Mouse (Mus musculus) hindbrain, embryonic 14.5 days (tissue): Measurements from ENCODE around the gene Pafah1b3. TPM values are rescaled to one million over a fixed set of nuclear protein-coding genes. Genes with fewer than 3 reads are reported as not detected.

ENCODE experiments used
- ATAC-seq: fragments of 200-750 bp; cut with Nextera tagmentation; 2 replicates; pipeline ENCODE4 v1.8.0; 2017; ENCODE audit warnings: moderate number of reproducible peaks, mild to moderate bottlenecking, moderate TSS enrichment, moderate library complexity; ENCODE audit not compliant: low FRiP score
- DNase-seq: peaks from one replicate; pipeline ENCODE4 v3.0.0-alpha.2; 2015; ENCODE audit warnings: low spot score
- H3K27ac ChIP-seq: fragments of 300-500 bp; sonication (generic); 2 replicates; pipeline ENCODE4 v1.5.1; 2014; ENCODE audit warnings: mild to moderate bottlenecking, moderate library complexity
- H3K27me3 ChIP-seq: fragments of 300-500 bp; sonication (generic); 2 replicates; pipeline ENCODE4 v1.6.1; 2014; ENCODE audit warnings: mild to moderate bottlenecking, low read length, mixed read lengths; ENCODE audit not compliant: control insufficient read depth, insufficient read depth
- H3K36me3 ChIP-seq: fragments of 300-500 bp; sonication (generic); replicated peaks from 2 replicates; pipeline ENCODE4 v1.6.1; 2014; ENCODE audit not compliant: control insufficient read depth, insufficient read depth
- H3K4me1 ChIP-seq: fragments of 300-500 bp; sonication (generic); replicated peaks from 2 replicates; pipeline ENCODE4 v1.6.1; 2014; ENCODE audit warnings: antibody characterized with exemption, low read length, mixed read lengths; ENCODE audit not compliant: control insufficient read depth, insufficient read depth
- H3K4me2 ChIP-seq: fragments of 300-500 bp; sonication (generic); replicated peaks from 2 replicates; pipeline ENCODE4 v1.6.1; 2014; ENCODE audit warnings: mild to moderate bottlenecking, moderate library complexity
- H3K4me3 ChIP-seq: fragments of 300-500 bp; sonication (generic); replicated peaks from 2 replicates; pipeline ENCODE4 v1.5.1; 2014; ENCODE audit warnings: mild to moderate bottlenecking, low read length
- H3K9ac ChIP-seq: fragments of 300-500 bp; sonication (generic); 2 replicates; pipeline ENCODE4 v1.6.1; 2014
- H3K9me3 ChIP-seq: fragments of 300-500 bp; sonication (generic); 2 replicates; pipeline ENCODE4 v1.6.1; 2016; ENCODE audit warnings: low read length; ENCODE audit not compliant: control insufficient read depth
- WGBS: fragments of 180-500 bp; shearing (Covaris S2); extraction: QIAGEN DNeasy Blood & Tissue Kit; methylation state at CpG from one replicate; pipeline ENCODE4 v1.1.7; 2014; 5-methylcytosine and 5-hydroxymethylcytosine counted together
- polyA plus RNA-seq: library from polyadenylated mRNA; unstranded; fragments of >200 nt; fragmentation: Nextera tagmentation; extraction: Ambion mirVana; gene quantifications from 2 replicates; pipeline ENCODE4 v1.2.1, GENCODE M21; 2014

Gene Pafah1b3
- polyA plus RNA-seq, 1 experiment from 2014 or later: 576 TPM

DNA sequence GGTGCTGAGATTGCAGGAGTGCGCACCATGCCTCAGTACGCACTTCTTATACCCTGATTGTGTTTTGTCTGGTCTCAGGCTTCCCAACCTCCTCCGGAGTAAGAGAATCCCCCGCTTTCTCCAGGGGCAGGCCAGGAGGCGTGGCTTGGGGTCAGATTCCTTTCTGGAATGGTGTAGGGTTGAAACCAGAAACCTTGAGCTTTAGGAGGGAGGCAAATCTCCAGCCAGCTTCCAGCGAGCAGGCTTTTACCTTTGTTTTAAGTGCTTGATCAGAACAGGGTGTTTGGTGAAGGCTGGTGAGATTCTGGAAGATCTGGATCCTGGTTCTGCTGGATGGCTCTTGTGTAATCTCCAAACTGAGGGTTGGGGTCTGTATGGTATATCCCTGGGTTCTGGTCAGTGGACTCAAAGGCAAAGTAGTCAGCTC is 24.3 kb upstream of the Pafah1b3 start:
- no peak overlapping the region; the same call in 1 of the 2 replicates for H3K4me2 ChIP-seq
- WGBS: 14% methylated on average over 6 of the region's 6 CpGs
- no peak overlapping the region for H3K9ac ChIP-seq
- no peak overlapping the region for H3K4me3 ChIP-seq
- DNase-seq (no peak), ATAC-seq (no peak)
- H3K36me3 ChIP-seq: no peaks in the 10 kb centered on the region
- H3K27ac ChIP-seq: 0 out of 2 replicates have a peak overlapping the region, but pooled peaks have one; percentile 32
- H3K4me1 ChIP-seq: peaks cover 29% of the 10 kb centered on the region
- no peaks in the 10 kb centered on the region for H3K9me3 ChIP-seq
- no peaks in the 10 kb centered on the region for H3K27me3 ChIP-seq

DNA sequence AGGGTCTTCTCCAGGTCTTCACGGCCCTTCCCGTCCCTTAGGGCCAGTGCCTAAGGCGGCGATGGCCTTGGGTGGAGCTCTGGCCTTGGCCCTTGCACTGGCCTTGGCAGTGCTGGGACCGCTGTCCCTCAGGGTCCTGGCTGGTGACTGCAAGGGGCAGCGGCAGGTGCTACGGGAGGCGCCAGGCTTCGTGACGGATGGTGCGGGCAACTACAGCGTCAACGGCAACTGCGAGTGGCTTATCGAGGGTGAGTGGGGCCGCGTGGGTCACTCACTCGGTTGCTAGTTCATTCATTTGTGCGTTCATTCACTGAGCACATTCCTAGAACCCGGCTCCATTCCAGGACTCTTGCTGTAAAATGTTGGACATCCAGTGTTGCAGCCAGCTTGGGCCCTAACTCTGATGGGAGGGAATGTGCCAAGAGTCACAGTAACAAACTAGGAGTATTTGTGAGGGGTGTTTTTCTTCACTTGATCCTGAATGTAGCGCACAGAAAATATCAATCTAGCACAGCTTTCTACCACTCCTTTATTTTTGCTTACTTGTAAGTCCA is 19.7 kb upstream of the Pafah1b3 start:
- Histone ChIP-seq H3K9ac (peak overlapping the region; percentile 87), H3K4me2 (peak overlapping the region; percentile 97), H3K4me3 (peak overlapping the region; percentile 67), H3K36me3 (peaks cover 9% of the 10 kb centered on the region; the same call in 1 of the 2 replicates), H3K27ac (peak overlapping the region; percentile 83), H3K9me3 (no peaks in the 10 kb centered on the region), H3K27me3 (peaks cover 31% of the 10 kb centered on the region), H3K4me1 (peaks cover 34% of the 10 kb centered on the region)
- no peak for ATAC-seq
- WGBS: 11% methylated on average over 21 of the region's 21 CpGs
- DNase-seq: no peak

DNA sequence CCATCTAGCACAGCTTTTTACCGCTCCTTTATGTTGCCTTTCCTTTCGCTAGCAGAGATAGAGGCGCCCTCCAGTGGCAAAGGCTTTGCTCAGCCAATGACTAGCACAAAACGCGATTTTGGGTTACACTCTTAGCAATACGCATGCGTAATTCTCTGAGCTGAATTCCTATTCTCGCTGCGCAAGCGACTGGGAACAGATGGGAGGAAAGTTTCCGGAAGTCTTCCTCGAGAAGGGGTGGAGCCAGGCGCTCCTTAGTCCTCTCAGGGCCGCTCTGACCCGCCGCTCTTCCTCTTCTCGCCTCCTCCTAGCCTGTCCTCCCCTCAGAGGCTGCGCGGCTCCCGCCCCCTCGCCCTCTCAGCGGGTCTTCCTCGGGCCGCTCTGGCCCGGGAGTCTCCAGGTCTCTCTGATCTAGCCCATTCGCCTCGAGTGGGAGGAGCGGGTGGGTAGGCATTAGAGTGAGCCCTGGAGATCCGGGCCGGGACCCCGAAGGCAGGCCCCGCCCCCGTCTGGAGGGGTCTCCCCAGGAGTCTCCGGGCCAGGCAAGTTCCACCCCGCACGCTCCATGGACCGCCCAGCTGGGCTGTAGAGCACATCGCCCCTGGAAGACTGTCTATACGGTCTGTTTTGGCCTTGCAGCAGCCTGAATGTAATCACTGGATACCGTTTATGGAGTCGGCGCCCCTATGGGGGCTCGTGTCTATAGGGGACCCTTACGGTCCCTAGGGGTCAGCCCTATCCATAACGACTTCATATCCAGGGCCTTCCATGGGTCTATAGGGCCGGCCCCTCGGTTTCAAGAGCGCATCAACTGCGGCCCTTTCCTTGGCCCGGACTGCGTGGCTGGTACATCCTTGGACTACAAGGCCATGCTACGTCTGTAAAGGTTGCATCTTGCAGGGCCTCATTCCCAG is 19.0 kb upstream of the Pafah1b3 start, which contains the start of gene Megf8:
Megf8 (plus strand) TSS at position 633 of the 914 bp plus-strand sequence.
- DNase-seq: peak; percentile 99
- peaks cover 16% of the 10 kb centered on the region for H3K36me3 ChIP-seq
- peak within 1 kb of the TSS; percentile 67 for H3K4me3 ChIP-seq
- peak; percentile 98 for ATAC-seq
- peaks cover 30% of the 10 kb centered on the region for H3K4me1 ChIP-seq
- peak within 1 kb of the TSS; percentile 97 for H3K4me2 ChIP-seq
- WGBS: 1% methylated on average over 51 of the region's 52 CpGs
- peak within 1 kb of the TSS; percentile 87 for H3K9ac ChIP-seq
- H3K27ac ChIP-seq: peak within 1 kb of the TSS; percentile 83
- peaks cover 39% of the 10 kb centered on the region for H3K27me3 ChIP-seq
- no peaks in the 10 kb centered on the region for H3K9me3 ChIP-seq

DNA sequence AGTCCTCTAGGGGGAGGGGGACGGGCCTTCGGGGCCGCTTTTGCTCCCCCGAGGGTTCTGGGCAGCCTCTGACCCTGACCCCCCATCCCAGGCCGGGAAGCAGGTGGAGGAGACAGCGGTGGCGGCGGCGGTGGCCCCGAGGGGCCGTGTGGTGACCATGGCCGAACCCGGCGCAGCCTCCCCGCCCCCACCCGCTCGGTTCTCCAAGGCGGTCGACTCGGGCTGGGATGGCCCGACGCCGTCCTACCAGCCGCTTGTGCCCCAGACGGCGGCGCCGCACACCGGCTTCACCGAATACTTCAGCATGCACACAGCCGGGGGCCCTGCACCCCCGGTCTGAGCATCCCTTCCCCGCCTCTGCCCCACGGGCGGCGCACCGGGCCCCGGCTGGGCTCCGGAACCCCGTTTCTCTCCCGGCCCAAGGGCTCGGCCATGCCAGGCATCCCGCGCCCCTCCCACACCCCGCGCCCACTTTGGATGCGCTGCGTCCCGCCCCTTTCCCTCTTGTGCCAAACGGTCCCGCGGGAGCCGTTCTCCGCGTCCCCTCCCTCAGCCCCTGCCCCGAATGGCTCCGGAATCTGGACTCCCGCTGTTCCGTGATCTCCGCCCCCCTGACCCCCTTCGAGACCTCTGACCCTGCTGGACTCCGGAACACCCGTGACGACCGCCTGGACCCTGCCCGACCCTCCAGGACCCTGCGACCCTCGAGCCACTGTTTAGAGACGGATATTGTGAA is 17.7 kb upstream of the Pafah1b3 start:
- no peak overlapping the region for H3K27ac ChIP-seq
- peaks cover 25% of the 10 kb centered on the region for H3K4me1 ChIP-seq
- WGBS: 2% methylated on average over 61 of the region's 69 CpGs
- H3K4me3 ChIP-seq: peak overlapping the region; percentile 22
- DNase-seq: no peak
- H3K9me3 ChIP-seq: no peaks in the 10 kb centered on the region
- peak overlapping the region; percentile 44 for H3K9ac ChIP-seq
- H3K36me3 ChIP-seq: peaks cover 20% of the 10 kb centered on the region
- peaks cover 46% of the 10 kb centered on the region for H3K27me3 ChIP-seq
- no peak for ATAC-seq
- H3K4me2 ChIP-seq: peak overlapping the region; percentile 53

DNA sequence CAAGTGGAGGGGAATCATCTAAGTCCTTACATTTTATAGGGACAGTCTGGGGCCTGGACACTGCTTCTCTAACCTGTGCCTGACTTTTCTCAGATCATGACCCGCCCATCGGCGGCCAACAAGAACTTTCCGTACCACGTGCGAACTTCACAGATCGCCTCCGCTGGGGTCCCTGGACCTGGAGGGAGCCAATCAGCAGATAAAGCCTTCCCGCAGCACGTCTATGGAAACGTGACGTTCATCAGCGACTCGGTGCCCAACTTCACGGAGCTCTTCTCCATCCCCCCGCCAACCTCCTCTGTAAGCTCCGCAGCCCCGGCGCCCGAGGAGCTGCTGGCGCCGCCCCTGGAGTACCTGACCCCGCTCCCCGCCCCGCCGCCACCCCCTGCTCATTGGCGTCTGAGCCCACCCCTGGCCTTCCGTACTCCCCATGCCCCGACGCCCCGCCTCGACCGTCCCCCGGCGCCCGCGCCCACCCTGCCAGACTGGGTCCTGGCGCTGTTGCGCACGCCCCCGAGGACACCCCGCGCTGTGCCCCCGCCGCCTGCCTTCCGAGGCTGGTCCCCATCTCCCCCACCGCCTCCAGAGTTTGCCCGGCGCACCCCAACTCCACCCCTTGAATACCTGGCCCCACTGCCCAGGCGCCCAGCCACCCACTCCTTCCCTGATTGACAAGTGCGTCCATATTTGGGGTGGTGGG is 17.0 kb upstream of the Pafah1b3 start:
- peak overlapping the region; percentile 44 for H3K9ac ChIP-seq
- ATAC-seq: no peak
- H3K4me1 ChIP-seq: peaks cover 25% of the 10 kb centered on the region

DNA sequence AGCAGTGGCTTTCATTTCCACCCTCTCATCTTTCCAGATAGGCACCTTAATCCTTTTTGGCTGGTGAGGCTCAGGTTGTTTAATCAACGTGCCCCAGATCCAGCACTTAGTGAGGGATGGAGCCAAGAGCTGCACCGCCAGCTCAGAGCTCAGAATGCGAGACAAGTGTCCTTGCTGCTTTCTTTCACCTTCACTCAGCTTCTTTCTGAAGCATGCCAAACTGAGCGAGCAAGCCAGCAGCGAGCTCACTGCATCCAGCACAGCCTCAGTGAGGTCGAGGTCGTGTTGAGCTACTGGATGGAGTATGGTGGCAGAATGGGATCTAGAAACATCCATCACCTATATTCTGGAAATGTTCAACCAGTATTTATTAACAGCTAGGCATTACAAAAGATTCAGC is 15.5 kb upstream of the Pafah1b3 start:
- no peak overlapping the region for H3K4me3 ChIP-seq

More for the DNA sequence above, 17.0 kb upstream of the Pafah1b3 start:
- Histone ChIP-seq H3K9me3 (no peaks in the 10 kb centered on the region), H3K27ac (no peak overlapping the region), H3K36me3 (peaks cover 20% of the 10 kb centered on the region), H3K27me3 (peaks cover 46% of the 10 kb centered on the region), H3K4me2 (peak overlapping the region; percentile 53), H3K4me3 (peak overlapping the region; percentile 22)
- no peak for DNase-seq
- WGBS: 7% methylated on average over 50 of the region's 51 CpGs

DNA sequence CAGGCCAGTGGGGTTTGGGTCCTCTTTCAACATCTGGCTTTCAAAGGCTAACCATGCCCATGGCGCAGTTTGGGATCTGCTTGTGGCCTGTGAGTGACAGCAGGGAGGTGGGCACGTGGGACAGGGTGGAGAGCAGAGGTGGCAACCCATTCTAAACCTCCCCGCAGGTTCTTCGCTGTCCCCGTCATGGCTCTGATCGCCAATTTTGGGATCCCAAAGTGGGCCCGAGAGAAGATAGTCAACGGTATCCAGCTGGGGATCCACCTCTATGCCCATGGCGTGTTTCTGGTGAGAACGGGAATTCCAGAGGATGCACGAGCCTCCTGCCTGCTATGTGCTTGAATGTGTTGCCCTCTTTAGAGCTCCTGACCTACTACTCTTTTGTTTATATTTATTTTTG is 13.4 kb upstream of the Pafah1b3 start:
- H3K27me3 ChIP-seq: peaks cover 46% of the 10 kb centered on the region

More for the DNA sequence above, 15.5 kb upstream of the Pafah1b3 start:
- WGBS: 48% methylated on average over 7 of the region's 7 CpGs
- Histone ChIP-seq H3K4me1 (peaks cover 17% of the 10 kb centered on the region), H3K9ac (no peak overlapping the region), H3K36me3 (peaks cover 20% of the 10 kb centered on the region), H3K4me2 (no peak overlapping the region), H3K27me3 (peaks cover 46% of the 10 kb centered on the region), H3K9me3 (no peaks in the 10 kb centered on the region), H3K27ac (no peak overlapping the region)
- no peak for ATAC-seq
- no peak for DNase-seq

DNA sequence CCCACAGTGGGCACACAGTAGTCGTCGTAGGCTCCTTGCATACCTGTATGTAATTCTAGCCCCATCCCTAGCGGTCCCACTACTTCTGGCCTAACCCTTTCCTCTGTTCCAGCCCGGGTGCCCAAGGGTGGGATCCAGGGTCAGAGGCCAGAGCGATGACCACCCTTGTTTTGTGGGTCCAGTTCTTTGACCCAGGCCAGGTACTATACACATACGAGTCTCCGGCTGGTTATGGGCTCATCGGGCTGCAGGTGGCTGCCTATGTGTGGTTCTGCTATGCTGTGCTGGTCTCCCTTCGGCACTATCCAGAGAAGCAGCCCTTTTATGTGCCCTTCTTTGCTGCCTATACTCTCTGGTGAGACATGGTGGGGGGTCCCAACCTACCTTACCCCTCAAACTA is 11.6 kb upstream of the Pafah1b3 start:
- Histone ChIP-seq H3K9ac (no peak overlapping the region), H3K27ac (no peak overlapping the region), H3K9me3 (no peaks in the 10 kb centered on the region), H3K4me2 (no peak overlapping the region), H3K4me3 (no peak overlapping the region), H3K4me1 (peaks cover 15% of the 10 kb centered on the region), H3K27me3 (peaks cover 34% of the 10 kb centered on the region), H3K36me3 (peaks cover 16% of the 10 kb centered on the region)
- 90% methylated on average over 9 of the region's 9 CpGs for WGBS
- DNase-seq (no peak), ATAC-seq (no peak)

More for the DNA sequence above, 13.4 kb upstream of the Pafah1b3 start:
- H3K9me3 ChIP-seq: no peaks in the 10 kb centered on the region
- DNase-seq (no peak), ATAC-seq (no peak)
- no peak overlapping the region for H3K27ac ChIP-seq
- peaks cover 20% of the 10 kb centered on the region for H3K36me3 ChIP-seq
- 73% methylated on average over 11 of the region's 11 CpGs for WGBS
- no peak overlapping the region for H3K4me2 ChIP-seq
- H3K4me1 ChIP-seq: peaks cover 13% of the 10 kb centered on the region; the same call in 1 of the 2 replicates
- no peak overlapping the region for H3K9ac ChIP-seq
- no peak overlapping the region for H3K4me3 ChIP-seq
